Mouse (Mus musculus) yolk sac, embryonic 10.5 days (tissue): Measurements from ENCODE around the gene Dab2.

ENCODE experiments used
- DNase-seq: peaks from one replicate; pipeline ENCODE4 v3.0.0-alpha.2; 2017; ENCODE audit warnings: low spot score

Dab2 gene

GRCm38 (mm10) chr15:6299554-6299953, at the start of gene Dab2:
TSS of gene Dab2 (plus strand) at chr15:6299788.
- no peak for DNase-seq

GRCm38 (mm10) chr15:6253471-6253870, 46.1 kb upstream of the Dab2 start:
- no peak for DNase-seq

GRCm38 (mm10) chr15:6254383-6254782, 45.2 kb upstream of the Dab2 start:
- DNase-seq = no peak

GRCm38 (mm10) chr15:6257049-6257448, 42.5 kb upstream of the Dab2 start:
- no peak for DNase-seq

GRCm38 (mm10) chr15:6259957-6260740, 39.4 kb upstream of the Dab2 start:
- DNase-seq = peak; percentile 80

- DNase-seq = peak; percentile 1
Measured at GRCm38 (mm10) chr15:6260741-6261430, 38.7 kb upstream of the Dab2 start.

GRCm38 (mm10) chr15:6267147-6267758, 32.3 kb upstream of the Dab2 start:
- peak; percentile 24 for DNase-seq

GRCm38 (mm10) chr15:6278606-6279468, 20.8 kb upstream of the Dab2 start:
- DNase-seq = no peak

GRCm38 (mm10) chr15:6280021-6280451, 19.6 kb upstream of the Dab2 start:
- no peak for DNase-seq

GRCm38 (mm10) chr15:6283249-6283648, 16.3 kb upstream of the Dab2 start:
- DNase-seq = no peak

GRCm38 (mm10) chr15:6296071-6296470, 3.5 kb upstream of the Dab2 start:
- DNase-seq = no peak

- DNase-seq = no peak
Measured at GRCm38 (mm10) chr15:6298726-6299125, 862 bp upstream of the Dab2 start.

GRCm38 (mm10) chr15:6302219-6302618, 2.6 kb downstream of the Dab2 start:
- no peak for DNase-seq

GRCm38 (mm10) chr15:6303822-6304221, 4.2 kb downstream of the Dab2 start:
- DNase-seq = no peak

GRCm38 (mm10) chr15:6309633-6310032, 10.0 kb downstream of the Dab2 start:
- DNase-seq = no peak

- DNase-seq = no peak
Measured at GRCm38 (mm10) chr15:6310417-6310816, 10.8 kb downstream of the Dab2 start.

- peak; percentile 11 for DNase-seq
Measured at GRCm38 (mm10) chr15:6312396-6312795, 12.8 kb downstream of the Dab2 start.

GRCm38 (mm10) chr15:6319352-6319751, 19.8 kb downstream of the Dab2 start:
- DNase-seq = no peak

- DNase-seq = no peak
Measured at GRCm38 (mm10) chr15:6320501-6320900, 20.9 kb downstream of the Dab2 start.

- no peak for DNase-seq
Measured at GRCm38 (mm10) chr15:6321263-6321662, 21.7 kb downstream of the Dab2 start.

- no peak for DNase-seq
Measured at GRCm38 (mm10) chr15:6322311-6322710, 22.7 kb downstream of the Dab2 start.

GRCm38 (mm10) chr15:6323577-6323976, 24.0 kb downstream of the Dab2 start:
- no peak for DNase-seq
